Mouse (Mus musculus): ENCODE data around the gene Pth2.

DNA sequence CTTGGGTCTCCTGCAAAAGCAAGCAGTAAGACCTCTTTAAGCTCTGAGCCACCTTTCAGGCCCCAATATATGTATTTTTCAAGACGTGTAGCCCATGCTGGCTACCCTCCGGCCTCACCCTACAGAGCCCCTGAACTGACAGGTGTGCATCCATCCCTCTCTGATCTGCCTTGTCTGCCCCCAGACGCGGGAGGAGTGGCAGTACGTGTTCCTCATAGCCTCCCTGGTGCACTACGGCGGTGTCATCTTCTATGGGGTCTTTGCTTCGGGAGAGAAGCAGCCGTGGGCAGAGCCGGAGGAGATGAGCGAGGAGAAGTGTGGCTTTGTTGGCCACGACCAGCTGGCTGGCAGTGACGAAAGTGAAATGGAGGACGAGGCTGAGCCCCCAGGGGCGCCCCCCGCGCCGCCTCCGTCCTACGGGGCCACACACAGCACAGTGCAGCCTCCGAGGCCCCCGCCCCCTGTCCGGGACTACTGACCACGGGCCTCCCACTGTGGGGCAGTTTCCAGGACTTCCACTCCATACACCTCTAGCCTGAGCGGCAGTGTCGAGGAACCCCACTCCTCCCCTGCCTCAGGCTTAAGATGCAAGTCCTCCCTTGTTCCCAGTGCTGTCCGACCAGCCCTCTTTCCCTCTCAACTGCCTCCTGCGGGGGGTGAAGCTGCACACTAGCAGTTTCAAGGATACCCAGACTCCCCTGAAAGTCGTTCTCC lies 6.1 kb upstream of the Pth2 start:
- TF ChIP-seq CTCF (IDR thresholded peaks at IDR 0.05) (no peak), EP300 (IDR thresholded peaks at IDR 0.05; ENCODE audit: insufficient read depth, low read depth, low read length) (no peak), POLR2A (IDR thresholded peaks at IDR 0.05; ENCODE audit: insufficient read depth, low read depth, low read length) (no peak)

All from heart, adult 2 months (tissue).